Mouse (Mus musculus): Measurements from ENCODE around the gene Pqlc2.

Gene Pqlc2

GRCm38 (mm10) chr4:139310171-139310898 is at the start of gene Pqlc2, which contains the start of gene Akr7a5:
Pqlc2 (minus strand) TSS chr4:139310708.
Akr7a5 (plus strand) TSS chr4:139310744.
- DNase-seq (ENCODE audit: low spot score in 2 of 2) = peak; percentile 92 to 98

- no peak for DNase-seq (ENCODE audit: low spot score in 2 of 2)
Measured at GRCm38 (mm10) chr4:139357211-139357610, 46.7 kb upstream of the Pqlc2 start.

DNA sequence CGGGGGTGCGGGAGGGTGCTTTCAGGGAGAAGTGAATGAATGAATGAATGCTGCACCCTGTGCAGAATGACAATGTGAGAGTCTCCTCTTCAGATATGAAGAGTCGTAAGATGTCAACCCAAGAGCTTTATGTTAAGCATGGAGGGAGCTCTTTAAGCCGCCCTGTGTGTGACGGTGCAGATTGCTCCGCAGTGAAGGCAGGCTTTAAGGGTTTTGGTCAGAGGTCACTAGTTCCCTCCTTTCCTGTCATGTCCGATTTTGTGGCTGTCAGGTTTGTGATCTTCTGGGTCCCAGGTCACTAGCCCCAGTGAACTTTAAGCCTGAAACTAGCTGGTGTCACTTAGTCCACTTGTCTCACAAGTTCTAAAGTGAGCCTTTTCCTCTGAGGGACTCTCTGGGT is 42.3 kb upstream of the Pqlc2 start:
- no peak for DNase-seq (ENCODE audit: low spot score in 2 of 2)

- DNase-seq (ENCODE audit: low spot score in 2 of 2) = peak; percentile 65 to 71
Measured at GRCm38 (mm10) chr4:139351931-139352711, 41.6 kb upstream of the Pqlc2 start, which contains the start of the genes Mrto4, Emc1 and Ubr4. Mrto4 (minus strand) TSS chr4:139352576. Emc1 (plus strand) TSS chr4:139352587. Ubr4 (plus strand) TSS chr4:139352609.

GRCm38 (mm10) chr4:139345416-139346019 is 35.0 kb upstream of the Pqlc2 start:
- DNase-seq (ENCODE audit: low spot score in 2 of 2) = no peak

DNA sequence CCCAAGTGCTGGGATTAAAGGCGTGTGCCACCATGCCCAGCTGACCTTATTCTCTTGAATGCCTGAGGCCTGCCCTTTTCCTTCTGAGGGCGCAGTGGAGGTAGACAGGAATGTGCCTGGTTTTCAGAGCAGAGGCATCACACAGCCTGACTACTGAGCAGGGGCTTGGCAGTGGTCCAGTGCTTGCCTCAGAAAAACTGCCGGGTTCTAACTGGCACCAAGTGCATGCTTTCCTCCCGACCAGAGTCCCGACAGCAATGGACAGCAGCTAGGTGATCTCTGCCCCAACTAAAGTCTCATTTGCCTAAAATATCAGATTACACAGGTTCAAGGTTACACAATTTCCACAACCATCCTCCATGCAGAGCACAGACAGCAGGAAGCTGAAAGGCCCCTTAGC is 33.2 kb upstream of the Pqlc2 start:
- no peak for DNase-seq (ENCODE audit: low spot score in 2 of 2)

DNA sequence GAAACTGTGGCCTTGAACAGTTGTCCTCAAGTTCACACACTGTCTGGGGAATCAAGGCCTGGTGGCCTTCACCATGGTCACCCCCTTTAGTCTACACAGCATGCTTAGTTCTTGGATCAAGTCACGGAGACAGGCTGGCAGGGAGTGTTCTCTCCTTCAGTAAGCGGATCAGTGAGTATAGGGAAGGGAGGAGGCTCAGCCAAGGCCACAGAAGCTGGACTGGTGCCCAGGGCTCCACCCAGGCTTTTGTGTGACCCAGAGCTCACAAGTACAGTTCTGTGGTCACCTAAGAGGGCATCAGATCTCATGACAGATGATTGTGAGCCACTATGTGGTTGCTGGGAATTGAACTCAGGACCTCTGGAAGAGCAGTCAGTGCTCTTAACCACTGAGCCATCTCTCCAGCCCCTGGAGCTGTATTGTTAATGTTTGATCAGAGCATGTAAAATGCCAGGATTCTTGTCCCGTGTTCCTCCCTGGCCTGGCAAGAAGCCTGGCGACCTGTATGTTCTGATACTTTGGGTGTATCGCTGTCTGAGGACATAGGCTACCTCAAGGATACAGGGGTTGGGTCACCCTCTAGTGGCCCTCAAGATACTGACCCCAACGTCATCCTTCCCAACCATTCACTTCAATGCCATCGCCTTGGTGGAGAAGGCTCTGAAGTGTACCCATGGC is 31.2 kb upstream of the Pqlc2 start:
- DNase-seq (ENCODE audit: low spot score in 2 of 2) = no peak

DNA sequence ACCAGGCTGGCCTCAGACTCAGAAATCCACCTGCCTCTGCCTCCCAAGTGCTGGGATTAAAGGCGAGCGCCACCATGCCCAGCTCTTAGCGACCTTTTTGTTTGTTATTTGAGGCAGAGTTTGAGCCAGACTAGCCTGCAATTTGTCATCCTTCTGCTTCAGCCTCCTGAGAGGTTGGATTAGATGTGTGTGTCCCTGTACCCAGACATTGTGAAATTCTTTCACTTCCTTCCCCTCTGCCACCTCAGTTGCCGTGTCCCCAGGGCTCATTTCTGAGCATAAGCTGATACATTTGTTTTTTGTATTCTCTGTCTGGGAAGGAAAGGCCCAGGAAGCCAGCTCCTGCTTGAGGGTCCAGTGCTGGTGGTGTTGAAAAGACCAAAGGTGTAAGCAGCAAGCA is 30.3 kb upstream of the Pqlc2 start:
- no peak for DNase-seq (ENCODE audit: low spot score in 2 of 2)

GRCm38 (mm10) chr4:139338145-139338544 is 27.6 kb upstream of the Pqlc2 start:
- no peak for DNase-seq (ENCODE audit: low spot score in 2 of 2)

DNA sequence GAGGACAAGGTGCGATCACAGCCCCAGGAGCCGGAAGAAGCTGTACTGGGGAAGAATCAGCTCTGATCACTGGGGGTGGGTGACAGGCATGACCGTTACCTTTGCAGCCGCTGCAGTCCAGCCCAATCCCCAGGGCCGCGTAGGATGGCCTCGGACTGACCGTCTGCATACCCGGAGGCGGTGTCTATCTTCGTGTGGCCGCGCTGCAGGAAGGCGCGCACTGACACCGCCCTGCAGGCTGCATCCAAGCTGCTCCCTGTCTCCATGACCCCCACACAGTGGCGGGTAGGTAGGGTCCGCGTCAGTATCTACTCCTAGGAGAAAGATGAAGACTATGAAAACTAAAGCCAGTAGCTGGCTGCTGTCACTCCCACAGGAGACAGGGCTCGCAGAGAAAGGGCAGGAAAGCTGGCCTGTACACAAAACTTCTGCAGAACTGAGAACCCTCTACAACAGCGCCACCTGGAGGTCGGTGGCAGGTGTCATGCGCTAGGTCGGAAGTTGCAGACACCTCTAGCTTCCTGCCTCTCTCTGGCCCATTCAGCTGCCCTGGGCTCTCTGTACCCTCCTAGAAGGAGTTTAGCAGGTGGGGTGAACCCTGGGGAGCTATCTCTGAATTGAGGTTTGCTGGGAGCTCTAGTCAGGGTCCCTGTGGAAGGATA is 26.4 kb upstream of the Pqlc2 start:
- DNase-seq (ENCODE audit: low spot score in 2 of 2) = peak; percentile 60 to 84

DNA sequence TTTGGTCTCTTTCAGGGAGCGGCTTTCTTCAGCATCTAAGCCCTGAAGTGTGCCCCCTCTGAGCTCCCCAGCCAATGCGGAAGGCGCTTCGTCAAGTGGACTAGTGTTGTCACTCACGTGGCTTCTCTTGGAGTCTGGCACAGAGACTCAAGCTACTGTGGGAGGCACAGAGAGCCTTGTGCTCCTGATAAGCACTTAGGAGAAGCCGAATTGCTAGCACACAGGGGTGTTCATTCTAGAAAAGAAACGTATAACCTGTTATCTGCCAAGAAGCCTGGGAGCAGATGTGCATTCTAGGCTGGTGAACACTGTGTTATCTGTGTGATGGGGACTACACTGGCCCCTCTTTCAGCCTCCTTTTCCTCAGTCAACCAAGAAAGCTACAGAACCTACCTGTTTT is 25.0 kb upstream of the Pqlc2 start:
- DNase-seq (ENCODE audit: low spot score in 2 of 2) = no peak

GRCm38 (mm10) chr4:139334631-139335295 is 24.3 kb upstream of the Pqlc2 start:
- no peak for DNase-seq (ENCODE audit: low spot score in 2 of 2)

GRCm38 (mm10) chr4:139330605-139331004 is 20.1 kb upstream of the Pqlc2 start:
- DNase-seq (ENCODE audit: low spot score in 2 of 2) = peak; percentile 78 to 83

- no peak for DNase-seq (ENCODE audit: low spot score in 2 of 2)
Measured at GRCm38 (mm10) chr4:139319740-139320139, 9.2 kb upstream of the Pqlc2 start.

DNA sequence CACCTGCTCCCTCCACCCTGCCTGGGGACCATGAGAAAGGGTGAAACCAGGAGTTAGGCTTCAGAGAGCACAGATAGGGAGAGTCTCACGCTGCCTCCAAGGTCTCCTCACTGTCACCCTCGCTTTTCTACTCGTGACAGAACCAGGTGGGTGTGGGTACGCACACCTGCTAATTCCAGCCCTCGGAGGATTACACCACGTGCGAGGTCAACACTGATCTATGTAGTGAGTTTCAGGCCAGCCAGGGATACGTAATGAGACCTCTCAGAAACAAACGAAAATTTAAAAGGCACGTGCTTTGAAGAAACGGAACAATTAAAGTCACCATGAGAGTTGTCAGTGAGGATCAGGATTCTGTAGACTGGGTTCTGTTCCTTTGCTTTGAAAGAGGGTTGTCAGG is 7.9 kb upstream of the Pqlc2 start:
- DNase-seq (ENCODE audit: low spot score in 2 of 2) = no peak

DNA sequence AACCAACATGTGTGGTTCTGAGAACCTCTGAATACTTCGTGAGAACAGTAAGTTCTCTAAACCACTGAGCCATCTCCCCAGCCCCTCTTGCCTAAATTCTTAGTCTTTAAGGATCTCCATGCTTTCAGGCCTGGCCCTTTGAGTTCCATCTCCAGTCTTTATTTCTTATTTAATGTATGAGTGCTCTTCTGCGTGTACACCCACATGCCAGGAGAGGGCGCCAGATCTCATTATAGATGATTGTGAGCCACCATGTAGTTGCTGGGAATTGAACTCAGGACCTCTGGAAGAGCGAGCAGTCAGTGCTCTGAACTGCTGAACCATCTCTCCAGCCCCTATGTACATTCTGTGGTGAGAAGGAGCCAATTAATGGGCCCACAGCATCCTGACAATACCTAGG is 2.1 kb upstream of the Pqlc2 start:
- peak in 1 of 2 experiments; percentile 61 for DNase-seq (ENCODE audit: low spot score in 2 of 2)

DNA sequence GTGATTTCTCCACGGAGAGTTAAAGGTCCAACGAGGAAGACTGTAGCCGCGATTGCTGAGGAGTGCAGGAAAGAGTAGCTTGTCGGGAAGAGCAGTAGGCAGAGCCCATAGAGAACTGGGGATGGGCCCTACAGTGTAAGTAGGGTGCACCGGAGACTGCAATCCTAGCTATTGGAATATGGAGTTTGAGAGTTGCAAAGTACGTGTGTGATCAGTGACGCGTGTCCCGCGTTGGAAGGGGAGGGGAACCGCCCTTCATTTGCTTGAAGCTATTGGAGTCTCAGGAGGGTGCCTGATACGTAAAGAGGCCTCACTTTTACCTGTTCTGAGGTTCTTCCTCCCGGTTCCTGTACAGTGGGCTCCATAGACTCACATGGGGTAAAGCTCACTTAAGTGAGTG is 1.2 kb upstream of the Pqlc2 start:
- no peak for DNase-seq (ENCODE audit: low spot score in 2 of 2)

- no peak for DNase-seq (ENCODE audit: low spot score in 2 of 2)
Measured at GRCm38 (mm10) chr4:139310899-139311701, 592 bp upstream of the Pqlc2 start.

DNA sequence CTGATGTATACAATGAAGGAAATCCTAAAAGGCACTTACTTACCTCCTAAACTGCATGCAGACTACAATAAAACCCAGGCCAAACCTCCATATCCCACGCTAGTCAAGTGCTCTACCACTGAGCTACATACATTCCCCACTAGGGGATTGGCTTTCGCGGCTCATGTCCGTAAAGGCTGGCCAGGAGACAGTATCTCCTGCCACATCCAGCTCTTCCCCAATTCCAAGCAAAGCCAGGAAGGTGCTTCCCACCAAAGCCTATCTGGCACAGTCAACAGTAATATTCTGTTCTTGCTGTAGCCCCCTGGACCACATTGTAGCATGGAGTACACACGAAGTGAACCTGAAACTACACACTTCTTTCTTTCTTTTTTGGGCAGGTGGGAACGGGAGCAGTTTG is 857 bp downstream of the Pqlc2 start:
- DNase-seq (ENCODE audit: low spot score in 2 of 2) = no peak

GRCm38 (mm10) chr4:139307916-139308315 is 2.6 kb downstream of the Pqlc2 start:
- no peak for DNase-seq (ENCODE audit: low spot score in 2 of 2)
